Mouse (Mus musculus): Measurements from ENCODE around the gene Inpp5a.

The Inpp5a gene

GRCm38 (mm10) chr7:139371389-139371788 is 17.5 kb upstream of the Inpp5a start:
- no peak for DNase-seq

GRCm38 (mm10) chr7:139377381-139377780 is 11.5 kb upstream of the Inpp5a start:
- DNase-seq = no peak

- no peak for DNase-seq
Measured at GRCm38 (mm10) chr7:139378355-139378754, 10.6 kb upstream of the Inpp5a start.

- DNase-seq = no peak
Measured at GRCm38 (mm10) chr7:139379745-139380144, 9.2 kb upstream of the Inpp5a start.

GRCm38 (mm10) chr7:139380225-139380624 is 8.7 kb upstream of the Inpp5a start:
- no peak for DNase-seq

- DNase-seq = no peak
Measured at GRCm38 (mm10) chr7:139381877-139382276, 7.0 kb upstream of the Inpp5a start.

GRCm38 (mm10) chr7:139382796-139383195 is 6.1 kb upstream of the Inpp5a start:
- DNase-seq = no peak

- no peak for DNase-seq
Measured at GRCm38 (mm10) chr7:139384500-139384899, 4.4 kb upstream of the Inpp5a start.

- DNase-seq = no peak
Measured at GRCm38 (mm10) chr7:139384916-139385530, 3.9 kb upstream of the Inpp5a start.

GRCm38 (mm10) chr7:139386933-139387690 is 1.8 kb upstream of the Inpp5a start:
- DNase-seq = no peak

GRCm38 (mm10) chr7:139387921-139388669 is 814 bp upstream of the Inpp5a start:
- DNase-seq = no peak

GRCm38 (mm10) chr7:139389213-139389761 is 378 bp downstream of the Inpp5a start:
- DNase-seq = no peak

GRCm38 (mm10) chr7:139390380-139390779 is 1.5 kb downstream of the Inpp5a start:
- DNase-seq = no peak

- DNase-seq = no peak
Measured at GRCm38 (mm10) chr7:139390926-139391325, 2.0 kb downstream of the Inpp5a start.

GRCm38 (mm10) chr7:139391691-139392090 is 2.8 kb downstream of the Inpp5a start:
- DNase-seq = no peak

- DNase-seq = no peak
Measured at GRCm38 (mm10) chr7:139392106-139392505, 3.2 kb downstream of the Inpp5a start.

- no peak for DNase-seq
Measured at GRCm38 (mm10) chr7:139392691-139393235, 3.9 kb downstream of the Inpp5a start.

GRCm38 (mm10) chr7:139397521-139397920 is 8.6 kb downstream of the Inpp5a start:
- DNase-seq = peak; percentile 49

GRCm38 (mm10) chr7:139398111-139398510 is 9.2 kb downstream of the Inpp5a start:
- DNase-seq = no peak

GRCm38 (mm10) chr7:139398530-139399021 is 9.7 kb downstream of the Inpp5a start:
- DNase-seq = no peak

GRCm38 (mm10) chr7:139399572-139399971 is 10.7 kb downstream of the Inpp5a start:
- DNase-seq = no peak

GRCm38 (mm10) chr7:139399977-139400685 is 11.2 kb downstream of the Inpp5a start:
- no peak for DNase-seq

All from right cerebral cortex, postnatal 14 days (tissue).